Mouse (Mus musculus) myocyte (in vitro differentiated cells): ENCODE results near the gene Smco3. TPM values are rescaled to one million over a fixed set of nuclear protein-coding genes. Genes with fewer than 3 reads are reported as not detected.

Experiments
- H3K27me3 ChIP-seq: one replicate; pipeline ENCODE4 v1.6.1; 2011; ENCODE audit not compliant: control insufficient read depth, insufficient read depth, insufficient read length
- H3K36me3 ChIP-seq: one replicate; pipeline ENCODE4 v1.6.1; 2011; ENCODE audit not compliant: control insufficient read depth, insufficient read depth
- H3K4me2 ChIP-seq: one replicate; pipeline ENCODE4 v1.6.1; 2011; ENCODE audit warnings: low read depth, control low read depth
- H3K4me3 ChIP-seq: one replicate; pipeline ENCODE4 v1.5.1; 2011; ENCODE audit warnings: mild to moderate bottlenecking, control low read depth, moderate library complexity
- H3K79me2 ChIP-seq: one replicate; pipeline ENCODE4 v1.6.1; 2011; ENCODE audit not compliant: control insufficient read depth, insufficient read depth
- H3ac ChIP-seq: one replicate; pipeline ENCODE4 v1.6.1; 2011; ENCODE audit not compliant: control insufficient read depth, insufficient read length
- CEBPB ChIP-seq: IDR thresholded peaks from 2 replicates; pipeline ENCODE4 v1.6.1; 2011; ENCODE audit warnings: mild to moderate bottlenecking, moderate library complexity; ENCODE audit not compliant: poor library complexity, insufficient read depth, severe bottlenecking
- E2F4 ChIP-seq: IDR thresholded peaks from one replicate; pipeline ENCODE4 v1.6.1; 2011; ENCODE audit warnings: mild to moderate bottlenecking, control low read depth, moderate library complexity; ENCODE audit not compliant: insufficient read depth
- MAX ChIP-seq: IDR thresholded peaks from one replicate; pipeline ENCODE4 v1.6.1; 2011; ENCODE audit warnings: low read depth, mild to moderate bottlenecking, control low read depth
- MYOD1 ChIP-seq, 3 experiments: IDR thresholded peaks; one replicate each; pipeline ENCODE4 v1.6.1; 2011; ENCODE audit warnings: control low read depth in 2 of 3, low read depth in 2 of 3, mild to moderate bottlenecking in 2 of 3, moderate library complexity in 1 of 3; ENCODE audit not compliant: insufficient read length in 2 of 3, control insufficient read depth in 1 of 3
- MYOG ChIP-seq, 3 experiments: IDR thresholded peaks; one replicate each; pipeline ENCODE4 v1.6.1; 2011; ENCODE audit warnings: control low read depth in 2 of 3, low read depth in 2 of 3, mild to moderate bottlenecking in 2 of 3; ENCODE audit not compliant: insufficient read length in 2 of 3, control insufficient read depth in 1 of 3, insufficient read depth in 1 of 3
- POLR2A ChIP-seq: IDR thresholded peaks from one replicate; pipeline ENCODE4 v1.6.1; 2011; ENCODE audit warnings: low read depth, mild to moderate bottlenecking, control low read depth, moderate library complexity; ENCODE audit not compliant: insufficient read length
- POLR2AphosphoS2 ChIP-seq: IDR thresholded peaks from one replicate; pipeline ENCODE4 v1.6.1; 2011; ENCODE audit warnings: low read depth, control low read depth; ENCODE audit not compliant: insufficient read length
- REST ChIP-seq: IDR thresholded peaks from one replicate; pipeline ENCODE4 v1.6.1; 2011; ENCODE audit warnings: mild to moderate bottlenecking, control low read depth, moderate library complexity; ENCODE audit not compliant: insufficient read depth, insufficient read length
- SRF ChIP-seq: IDR thresholded peaks from one replicate; pipeline ENCODE4 v1.6.1; 2011; ENCODE audit warnings: low read depth; ENCODE audit not compliant: control insufficient read depth, insufficient read length
- TCF12 ChIP-seq: IDR thresholded peaks from one replicate; pipeline ENCODE4 v1.6.1; 2011; ENCODE audit warnings: mild to moderate bottlenecking, control low read depth; ENCODE audit not compliant: poor library complexity, insufficient read depth, severe bottlenecking
- TCF3 ChIP-seq: IDR thresholded peaks from one replicate; pipeline ENCODE4 v1.6.1; 2011; ENCODE audit warnings: low read depth, control low read depth; ENCODE audit not compliant: insufficient read length
- USF1 ChIP-seq: IDR thresholded peaks from one replicate; pipeline ENCODE4 v1.6.1; 2011; ENCODE audit warnings: low read depth, mild to moderate bottlenecking, control low read depth, moderate library complexity
- polyA plus RNA-seq: library from polyadenylated mRNA; unstranded; fragments of >200 nt; fragmentation: generic; extraction: Trizol; gene quantifications from one replicate; pipeline ENCODE4 v1.2.1, GENCODE M21; 2012; ENCODE audit warnings: missing spikeins

The Smco3 gene
- polyA plus RNA-seq, 1 experiment = 0.12 TPM

DNA sequence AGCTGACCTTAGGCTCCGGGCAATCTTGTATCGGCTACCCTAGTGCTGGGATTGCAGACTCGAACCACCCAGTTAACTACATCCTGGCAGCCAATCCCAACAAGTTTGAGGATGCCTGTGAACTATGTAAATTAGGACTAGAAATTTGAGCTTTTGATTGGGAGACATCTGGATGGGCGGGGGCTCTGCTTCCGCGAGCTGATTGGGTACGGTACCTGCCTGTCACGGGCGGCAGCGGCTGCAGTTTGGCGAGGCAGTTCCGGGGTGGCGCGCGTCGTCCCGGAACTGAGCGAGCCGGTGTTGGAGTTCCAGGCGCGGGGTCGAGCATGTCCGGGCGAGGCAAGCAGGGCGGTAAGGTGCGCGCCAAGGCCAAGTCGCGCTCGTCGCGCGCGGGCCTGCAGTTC lies 27.2 kb downstream of the Smco3 start, which contains the start of gene H2afj:
H2afj (plus strand) TSS at position 231 of the 404 bp plus-strand sequence.
- H3K36me3 ChIP-seq = no peaks in the 10 kb centered on the region
- peak within 1 kb of the TSS; percentile 82 for H3K4me2 ChIP-seq
- no peaks in the 10 kb centered on the region for H3K27me3 ChIP-seq
- H3K4me3 ChIP-seq = peak within 1 kb of the TSS; percentile 72
- H3K79me2 ChIP-seq = peaks cover 18% of the 10 kb centered on the region
- peak; percentile 75 for TF ChIP-seq SRF
- TF ChIP-seq USF1 = no peak
- no peak for TF ChIP-seq TCF3
- no peak for TF ChIP-seq TCF12
- TF ChIP-seq REST = no peak
- no peak for TF ChIP-seq MAX
- no peak for TF ChIP-seq MYOG (IDR thresholded peaks at IDR 0.05; ENCODE audit: control insufficient read depth in 1 of 3, insufficient read depth in 1 of 3, insufficient read length in 2 of 3, low read depth in 2 of 3)
- TF ChIP-seq POLR2AphosphoS2 = peak; percentile 58
- TF ChIP-seq MYOD1 (IDR thresholded peaks at IDR 0.05; ENCODE audit: control insufficient read depth in 1 of 3, insufficient read length in 2 of 3, low read depth in 2 of 3) = no peak
- TF ChIP-seq E2F4 = no peak
- no peak for TF ChIP-seq CEBPB
- peak; percentile 59 for TF ChIP-seq POLR2A
- peak within 1 kb of the TSS; percentile 53 for H3ac ChIP-seq

DNA sequence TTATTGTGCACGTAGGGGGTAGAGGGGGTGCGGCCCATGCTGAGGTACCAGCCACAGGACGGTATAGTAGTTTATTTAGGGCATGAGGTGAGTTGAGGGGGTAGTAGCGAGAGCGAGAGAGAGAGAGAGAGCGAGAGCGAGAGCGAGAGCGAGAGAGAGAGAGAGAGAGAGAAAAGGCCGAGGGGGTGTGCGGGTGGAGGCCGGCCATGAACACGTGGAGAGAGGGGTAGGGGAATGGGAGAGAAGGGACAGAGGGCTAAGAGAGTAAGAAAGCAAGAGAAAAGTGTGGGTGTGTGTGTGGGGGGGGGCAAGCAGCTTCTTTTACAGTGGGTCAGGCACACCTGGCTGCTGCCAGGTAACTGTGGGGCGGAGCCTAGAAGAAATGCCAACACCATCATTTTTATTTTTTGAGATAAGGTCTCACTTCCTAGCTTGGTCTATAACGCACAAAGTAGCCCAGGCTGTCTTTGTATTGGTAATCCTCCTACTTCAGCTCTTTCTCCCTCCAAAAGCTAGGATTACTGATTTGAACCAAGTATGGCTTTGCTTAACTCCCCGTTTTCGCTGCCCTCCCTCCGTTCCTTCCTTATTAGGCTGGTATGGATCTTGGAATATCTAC lies 27.7 kb downstream of the Smco3 start:
- peak overlapping the region; percentile 72 for H3K4me3 ChIP-seq
- no peaks in the 10 kb centered on the region for H3K27me3 ChIP-seq
- H3K36me3 ChIP-seq = no peaks in the 10 kb centered on the region
- H3K79me2 ChIP-seq = peaks cover 18% of the 10 kb centered on the region
- peak overlapping the region; percentile 74 for H3K4me2 ChIP-seq
- peak overlapping the region; percentile 53 for H3ac ChIP-seq
- TF ChIP-seq TCF3 (no peak), REST (no peak), MAX (no peak), USF1 (no peak), POLR2AphosphoS2 (no peak), MYOD1 (IDR thresholded peaks at IDR 0.05; ENCODE audit: control insufficient read depth in 1 of 3, insufficient read length in 2 of 3, low read depth in 2 of 3) (no peak), TCF12 (no peak), E2F4 (no peak), CEBPB (no peak), SRF (no peak), POLR2A (no peak), MYOG (IDR thresholded peaks at IDR 0.05; ENCODE audit: control insufficient read depth in 1 of 3, insufficient read depth in 1 of 3, insufficient read length in 2 of 3, low read depth in 2 of 3) (no peak)

DNA sequence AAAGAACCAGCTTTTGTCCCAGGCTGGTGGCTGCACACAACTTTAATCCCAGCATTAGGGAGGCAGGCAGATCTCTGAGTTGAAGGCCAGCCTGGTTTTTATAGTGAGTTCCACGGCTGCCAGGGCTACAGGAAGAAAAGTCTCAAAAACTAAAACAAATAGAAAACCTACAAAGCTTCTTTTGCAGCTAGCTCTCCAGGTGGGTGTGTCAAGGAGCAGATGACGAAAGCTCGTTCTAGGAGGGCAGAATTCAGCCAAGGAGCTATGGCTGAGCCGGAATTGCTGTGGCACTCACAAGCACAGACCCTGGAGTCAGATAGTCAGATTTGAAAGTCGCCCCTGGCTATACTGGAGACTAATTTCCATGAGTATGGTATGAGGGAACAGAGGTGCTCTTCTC lies 28.4 kb downstream of the Smco3 start:
- Histone ChIP-seq H3ac (no peak overlapping the region), H3K27me3 (no peaks in the 10 kb centered on the region), H3K4me2 (no peak overlapping the region), H3K79me2 (peaks cover 18% of the 10 kb centered on the region), H3K4me3 (no peak overlapping the region), H3K36me3 (no peaks in the 10 kb centered on the region)
- TF ChIP-seq SRF (no peak), REST (no peak), CEBPB (no peak), USF1 (no peak), TCF12 (no peak), POLR2A (no peak), TCF3 (no peak), MYOD1 (IDR thresholded peaks at IDR 0.05; ENCODE audit: control insufficient read depth in 1 of 3, insufficient read length in 2 of 3, low read depth in 2 of 3) (no peak)

DNA sequence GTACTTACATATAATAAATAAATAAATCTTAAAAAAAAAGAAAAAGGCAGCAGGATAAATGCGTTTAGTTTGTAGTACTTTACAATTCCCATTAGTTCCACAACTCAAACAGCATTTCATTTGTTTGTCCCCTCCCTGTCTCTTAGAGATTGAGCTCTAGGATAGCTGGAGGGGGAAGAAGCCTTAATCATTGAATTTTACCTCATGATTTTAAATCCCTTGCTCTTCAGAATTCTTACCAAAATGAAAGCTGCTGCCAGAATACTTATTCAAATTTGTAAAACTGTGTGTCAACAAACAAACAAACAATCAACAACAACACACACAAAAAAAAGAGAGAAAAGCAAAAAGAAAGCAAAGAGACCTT lies 29.9 kb downstream of the Smco3 start:
- peak overlapping the region; percentile 93 for H3K4me2 ChIP-seq
- H3K36me3 ChIP-seq = no peaks in the 10 kb centered on the region
- no peaks in the 10 kb centered on the region for H3K27me3 ChIP-seq
- TF ChIP-seq MYOD1 (IDR thresholded peaks at IDR 0.05; ENCODE audit: control insufficient read depth in 1 of 3, insufficient read length in 2 of 3, low read depth in 2 of 3) = no peak
- no peak for TF ChIP-seq MAX
- no peak for TF ChIP-seq POLR2AphosphoS2
- no peak for TF ChIP-seq REST
- TF ChIP-seq SRF = no peak
- TF ChIP-seq POLR2A = no peak
- no peak for TF ChIP-seq MYOG (IDR thresholded peaks at IDR 0.05; ENCODE audit: control insufficient read depth in 1 of 3, insufficient read depth in 1 of 3, insufficient read length in 2 of 3, low read depth in 2 of 3)
- no peak for TF ChIP-seq USF1
- no peak for TF ChIP-seq TCF3
- no peak overlapping the region for H3K4me3 ChIP-seq
- H3K79me2 ChIP-seq = peaks cover 17% of the 10 kb centered on the region
- H3ac ChIP-seq = no peak overlapping the region
